Mouse (Mus musculus) left cerebral cortex, postnatal 14 days (tissue): Measurements from ENCODE around the gene Slc35a3. TPM values are rescaled to one million over a fixed set of nuclear protein-coding genes. Genes with fewer than 3 reads are reported as not detected.
A peak's percentile ranks its signal among the peaks of the same experiment; 100 is the strongest.
"Not testable (repeated sequence)": the region's sequence is repeated elsewhere in the genome, so short reads cannot be mapped to it uniquely, and the experiment has no call there.

Experiments
- DNase-seq, 2 experiments: peaks; one replicate each; pipeline ENCODE4 v3.0.0; 2021 to 2022; ENCODE audit warnings: low spot score in 2 of 2, mixed read lengths in 1 of 2
- intact Hi-C: fragments of 180-260 bp; cut with DNase I; formaldehyde crosslinking; loops from one replicate; pipeline ENCODE4 v1.15.1; 2025
- long read RNA-seq, 2 experiments: library from polyadenylated mRNA; stranded (forward); transcript quantifications; one replicate each; pipeline ENCODE4 v2.0.0; 2021
- total RNA-seq, 2 experiments: library from RNA; stranded (reverse); gene quantifications; 2 replicates each; pipeline ENCODE4 v1.2.3; 2021

Gene Slc35a3
- 10 to 100 TPM; 14.1 to 15.9 TPM for total RNA-seq
- long read RNA-seq, experiment 1, full-length matches to known transcripts = 3 of 11 reads
- long read RNA-seq, experiment 1, partial matches to known transcripts = 1 of 11 reads
- long read RNA-seq, experiment 1, other reads (novel, unspliced or antisense) = 7 of 11 reads
- long read RNA-seq, experiment 2, full-length matches to known transcripts = 10 of 15 reads
- long read RNA-seq, experiment 2, partial matches to known transcripts = 2 of 15 reads
- long read RNA-seq, experiment 2, other reads (novel, unspliced or antisense) = 3 of 15 reads

GRCm38 (mm10) chr3:116712436-116712881, at the start of gene Slc35a3:
Gene Slc35a3, minus strand, starts transcription at chr3:116712831.
- DNase-seq = peak in 1 of 2 experiments; percentile 9
- intact Hi-C loops = no loop called here

GRCm38 (mm10) chr3:116752818-116753217, 40.2 kb upstream of the Slc35a3 start:
- peak in 1 of 2 experiments; percentile 15 for DNase-seq
- intact Hi-C loops = loop anchor here (5.0 kb wide), 1 partner anchor 421 kb away; no protein-coding TSS in a partner anchor

GRCm38 (mm10) chr3:116751191-116751860, 38.7 kb upstream of the Slc35a3 start:
- intact Hi-C loops = loop anchor here (5.0 kb wide), 1 partner anchor 419 kb away; no protein-coding TSS in a partner anchor
- DNase-seq = peak; percentile 48 to 67

GRCm38 (mm10) chr3:116748391-116749170, 36.0 kb upstream of the Slc35a3 start:
- intact Hi-C loops = loop anchor here (5.0 kb wide), 1 partner anchor 156 kb away; the partner anchor contains the start of gene Sass6
- DNase-seq = peak; percentile 47 to 61

GRCm38 (mm10) chr3:116747648-116748047, 35.0 kb upstream of the Slc35a3 start:
- intact Hi-C loops = loop anchor here (5.0 kb wide), 1 partner anchor 155 kb away; the partner anchor contains the start of gene Sass6
- not testable (repeated sequence) for DNase-seq

- intact Hi-C loops = no loop called here
- DNase-seq = no peak
Measured at GRCm38 (mm10) chr3:116740963-116741362, 28.3 kb upstream of the Slc35a3 start.

- intact Hi-C loops = no loop called here
- no peak for DNase-seq
Measured at GRCm38 (mm10) chr3:116740106-116740505, 27.5 kb upstream of the Slc35a3 start.

GRCm38 (mm10) chr3:116737326-116737731, 24.7 kb upstream of the Slc35a3 start:
- peak in 1 of 2 experiments; percentile 29 for DNase-seq

GRCm38 (mm10) chr3:116729483-116730174, 17.0 kb upstream of the Slc35a3 start:
- no peak for DNase-seq
- intact Hi-C loops = no loop called here

More at GRCm38 (mm10) chr3:116737326-116737731, 24.7 kb upstream of the Slc35a3 start:
- intact Hi-C loops = no loop called here

GRCm38 (mm10) chr3:116726807-116727206, 14.2 kb upstream of the Slc35a3 start:
- intact Hi-C loops = no loop called here
- DNase-seq = no peak

GRCm38 (mm10) chr3:116723496-116724481, 11.2 kb upstream of the Slc35a3 start:
- intact Hi-C loops = no loop called here
- no peak for DNase-seq

- DNase-seq = no peak
- intact Hi-C loops = no loop called here
Measured at GRCm38 (mm10) chr3:116722980-116723379, 10.3 kb upstream of the Slc35a3 start.

- DNase-seq = no peak
- intact Hi-C loops = no loop called here
Measured at GRCm38 (mm10) chr3:116718951-116719350, 6.3 kb upstream of the Slc35a3 start.

GRCm38 (mm10) chr3:116713031-116713430, 400 bp upstream of the Slc35a3 start:
- DNase-seq = no peak
- intact Hi-C loops = no loop called here

- DNase-seq = peak; percentile 70 to 80
- intact Hi-C loops = no loop called here
Measured at GRCm38 (mm10) chr3:116711624-116712435, 801 bp downstream of the Slc35a3 start.

- intact Hi-C loops = no loop called here
- no peak for DNase-seq
Measured at GRCm38 (mm10) chr3:116710941-116711340, 1.7 kb downstream of the Slc35a3 start.

- DNase-seq = no peak
- intact Hi-C loops = no loop called here
Measured at GRCm38 (mm10) chr3:116705637-116706204, 6.9 kb downstream of the Slc35a3 start.
